Mouse (Mus musculus): ENCODE data around the gene Kmt2e.

GRCm38 (mm10) chr5:23435482-23436125 lies 1.4 kb downstream of the Kmt2e start:
- no peak for TF ChIP-seq CTCF (conservative IDR thresholded peaks at IDR 0.05; ENCODE audit: insufficient read depth, insufficient read length, low read depth, low read length)
- no peak for TF ChIP-seq POLR2A (IDR thresholded peaks at IDR 0.05; ENCODE audit: low read depth, low read length)
